Mouse (Mus musculus): ENCODE measurements around the gene Clic4.

The Clic4 gene

DNA sequence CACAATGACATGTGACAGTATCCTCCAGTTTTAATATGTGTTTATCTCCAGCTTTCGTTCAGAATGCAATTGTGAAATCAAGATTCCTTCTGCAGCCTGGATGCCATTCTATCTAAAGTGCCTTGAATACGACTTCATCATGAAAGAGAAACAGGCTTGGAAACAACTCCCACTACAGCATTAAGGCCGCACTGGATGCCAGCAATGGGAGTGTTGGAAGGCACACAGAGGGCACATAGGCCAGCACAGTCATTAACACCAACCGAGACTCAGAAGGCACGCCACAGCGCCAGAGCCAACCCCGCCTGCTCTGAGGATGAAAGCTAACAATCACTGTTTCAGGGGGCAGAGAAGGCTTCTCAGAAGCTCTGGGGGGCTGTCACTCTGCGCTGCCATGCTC lies 37.1 kb downstream of the Clic4 start:
- no peak for DNase-seq (ENCODE audit: low spot score in 2 of 2)

DNA sequence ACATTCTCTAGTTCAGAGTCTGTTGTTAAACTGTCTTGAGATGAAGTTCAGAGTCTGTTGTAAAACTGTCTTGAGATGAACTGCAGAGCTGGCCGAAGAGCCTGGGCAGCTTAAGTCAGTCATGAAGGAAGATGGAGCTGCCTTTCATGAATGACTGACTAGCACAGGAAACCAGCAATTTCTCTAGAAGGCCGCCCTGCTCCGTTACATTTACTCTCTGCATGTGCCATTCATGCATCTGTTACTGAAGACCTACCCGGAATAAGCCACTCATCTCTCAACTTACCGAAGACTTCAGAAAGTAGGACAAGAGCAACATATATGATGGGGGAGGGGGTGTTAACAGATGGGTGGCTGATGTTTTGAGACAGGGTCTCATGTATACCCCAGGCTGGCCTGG lies 40.1 kb downstream of the Clic4 start:
- DNase-seq (ENCODE audit: low spot score in 2 of 2) = no peak

DNA sequence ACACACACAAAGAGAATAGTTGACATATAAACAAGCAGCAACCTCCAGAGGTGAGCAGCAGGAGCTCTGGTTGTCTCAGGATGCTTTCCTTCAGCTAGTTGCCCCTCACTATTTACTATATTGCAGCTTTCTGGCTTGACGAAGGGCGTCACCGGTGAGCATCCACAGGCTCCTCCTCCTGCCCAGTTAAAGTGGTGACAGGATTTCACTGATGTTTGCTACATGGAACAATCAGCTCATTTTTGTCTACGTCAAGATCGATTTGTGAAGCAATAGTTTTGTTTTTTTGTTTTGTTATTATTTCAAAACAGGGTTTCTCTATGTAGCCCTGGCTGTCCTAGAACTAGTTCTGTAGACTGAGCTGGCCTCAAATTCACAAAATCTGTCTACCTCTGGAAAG lies 41.1 kb downstream of the Clic4 start:
- DNase-seq (ENCODE audit: low spot score in 2 of 2) = no peak

DNA sequence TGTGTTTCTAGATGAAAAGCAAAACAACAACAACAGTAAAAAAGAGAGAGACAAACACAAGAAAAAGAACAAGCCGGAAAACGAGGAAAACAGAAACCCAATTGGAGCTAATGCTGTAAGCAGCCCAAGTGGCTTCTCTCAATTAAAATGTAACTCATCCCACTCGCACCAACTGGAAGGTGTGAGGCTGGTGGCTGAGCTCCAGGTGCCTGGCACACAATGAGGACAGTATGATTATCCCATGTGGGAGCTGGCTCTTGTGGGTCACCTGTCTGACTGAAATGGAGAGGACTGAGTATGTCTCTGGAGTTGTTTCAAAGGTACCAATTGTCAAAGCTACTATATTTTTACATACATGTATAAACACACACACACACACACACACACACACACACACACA lies 41.5 kb downstream of the Clic4 start:
- no peak for DNase-seq (ENCODE audit: low spot score in 2 of 2)

DNA sequence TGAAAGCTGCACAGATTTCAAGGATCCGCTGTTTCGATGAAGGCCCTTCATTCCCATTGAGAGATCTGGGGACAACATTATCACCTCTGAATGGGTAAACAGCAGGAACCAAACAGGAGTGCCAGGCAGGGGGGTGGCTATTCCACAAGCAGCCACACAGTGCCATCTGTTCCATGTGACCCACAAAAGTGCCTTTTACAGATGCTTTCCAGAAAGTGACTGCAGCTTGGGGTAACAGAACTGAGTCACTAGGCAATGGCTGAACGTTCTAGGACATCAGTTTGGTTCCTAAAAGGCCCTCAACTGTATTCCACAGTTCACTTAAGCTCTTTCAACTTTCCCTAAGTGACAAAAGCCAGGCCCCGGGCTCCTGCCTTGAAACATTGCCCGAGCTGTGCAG lies 42.0 kb downstream of the Clic4 start:
- no peak for DNase-seq (ENCODE audit: low spot score in 2 of 2)

DNA sequence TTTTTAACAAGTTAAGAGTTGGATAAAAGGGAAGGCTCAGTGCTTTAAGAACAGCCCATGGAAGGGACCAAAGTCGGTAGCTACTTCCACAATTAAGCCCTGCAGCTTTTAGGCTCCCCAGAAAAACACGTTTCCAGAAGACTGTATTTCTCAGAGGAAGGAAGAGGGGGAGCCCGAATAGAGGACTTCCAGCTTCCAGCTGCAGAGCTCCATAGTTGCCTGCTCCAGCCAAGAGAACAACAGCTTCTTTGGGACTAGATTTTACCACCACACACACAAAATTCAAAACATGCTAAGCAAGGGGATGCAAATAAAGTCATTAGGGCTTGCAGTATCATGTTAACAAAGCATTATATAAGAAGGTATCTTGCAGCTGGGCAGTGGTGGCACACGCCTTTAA lies 42.7 kb downstream of the Clic4 start:
- no peak for DNase-seq (ENCODE audit: low spot score in 2 of 2)

DNA sequence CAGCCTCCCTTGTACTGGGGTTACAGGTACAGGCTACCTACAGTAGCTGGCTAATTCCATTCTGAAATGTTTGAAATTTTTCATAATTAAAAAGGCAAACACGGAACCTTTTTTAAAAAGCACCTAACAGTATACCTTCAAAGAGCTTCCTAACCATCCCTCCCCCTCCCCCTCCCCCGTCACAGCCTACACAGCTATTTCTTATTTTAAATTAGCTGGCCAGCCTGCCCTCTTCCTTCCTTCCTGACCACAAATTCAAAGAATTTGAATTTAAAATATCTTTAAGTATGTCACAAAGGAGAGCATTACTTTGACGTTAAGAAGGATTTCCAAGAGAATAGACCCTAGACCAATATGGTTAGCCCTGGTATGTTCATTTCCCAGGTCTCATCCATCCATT lies 44.5 kb downstream of the Clic4 start:
- DNase-seq (ENCODE audit: low spot score in 2 of 2) = no peak

DNA sequence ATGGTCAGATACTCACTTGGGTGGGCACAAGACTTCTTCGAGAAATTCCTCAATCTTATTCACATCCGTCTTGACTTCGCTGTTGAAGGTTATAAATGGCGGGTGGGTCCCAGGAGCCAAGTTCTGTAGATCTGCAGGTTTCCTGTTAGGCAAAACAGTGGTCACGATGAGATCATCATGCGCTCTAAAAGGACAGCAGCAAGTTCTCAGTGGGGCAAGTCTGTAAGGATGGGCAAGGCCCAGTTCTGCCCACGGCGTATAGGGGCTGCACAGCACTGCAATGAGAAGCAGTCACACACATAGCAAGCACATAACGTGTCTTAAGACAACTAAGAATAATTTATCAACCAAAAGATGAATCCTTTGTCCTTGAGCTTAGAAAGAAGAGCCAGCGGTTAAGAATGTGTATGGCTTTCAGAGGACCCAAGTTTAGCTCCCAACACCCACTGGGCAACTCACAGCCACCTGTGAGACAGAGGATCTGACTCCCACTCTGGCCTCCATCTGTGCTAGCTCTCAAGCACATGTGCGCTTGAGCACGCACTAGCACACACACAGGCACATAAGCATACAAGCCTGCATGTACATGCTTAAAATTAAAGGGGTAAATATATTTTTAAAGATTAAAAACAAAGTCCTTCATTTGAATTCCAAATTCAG lies 46.5 kb downstream of the Clic4 start:
- DNase-seq (ENCODE audit: low spot score in 2 of 2) = peak in 1 of 2 experiments; percentile 21

DNA sequence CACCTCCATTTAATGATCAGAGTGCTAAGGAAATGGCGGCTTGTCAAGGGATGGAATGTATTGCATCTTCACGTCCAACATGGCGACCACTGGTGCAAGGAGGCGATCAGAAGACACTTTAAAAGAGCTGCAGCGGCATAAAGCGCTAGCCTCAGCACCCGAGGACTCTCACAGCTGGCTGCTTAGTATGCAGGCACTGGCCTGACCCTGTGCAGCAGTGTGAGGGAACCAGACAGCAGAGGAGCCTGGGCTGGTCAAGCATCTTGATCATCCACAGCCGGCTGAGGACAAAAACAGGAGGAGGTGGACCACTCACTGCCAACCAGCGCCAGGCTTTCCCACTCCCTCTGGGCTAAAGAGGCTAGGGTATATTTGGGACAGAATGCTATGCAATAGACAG lies 48.8 kb downstream of the Clic4 start:
- DNase-seq (ENCODE audit: low spot score in 2 of 2) = no peak

DNA sequence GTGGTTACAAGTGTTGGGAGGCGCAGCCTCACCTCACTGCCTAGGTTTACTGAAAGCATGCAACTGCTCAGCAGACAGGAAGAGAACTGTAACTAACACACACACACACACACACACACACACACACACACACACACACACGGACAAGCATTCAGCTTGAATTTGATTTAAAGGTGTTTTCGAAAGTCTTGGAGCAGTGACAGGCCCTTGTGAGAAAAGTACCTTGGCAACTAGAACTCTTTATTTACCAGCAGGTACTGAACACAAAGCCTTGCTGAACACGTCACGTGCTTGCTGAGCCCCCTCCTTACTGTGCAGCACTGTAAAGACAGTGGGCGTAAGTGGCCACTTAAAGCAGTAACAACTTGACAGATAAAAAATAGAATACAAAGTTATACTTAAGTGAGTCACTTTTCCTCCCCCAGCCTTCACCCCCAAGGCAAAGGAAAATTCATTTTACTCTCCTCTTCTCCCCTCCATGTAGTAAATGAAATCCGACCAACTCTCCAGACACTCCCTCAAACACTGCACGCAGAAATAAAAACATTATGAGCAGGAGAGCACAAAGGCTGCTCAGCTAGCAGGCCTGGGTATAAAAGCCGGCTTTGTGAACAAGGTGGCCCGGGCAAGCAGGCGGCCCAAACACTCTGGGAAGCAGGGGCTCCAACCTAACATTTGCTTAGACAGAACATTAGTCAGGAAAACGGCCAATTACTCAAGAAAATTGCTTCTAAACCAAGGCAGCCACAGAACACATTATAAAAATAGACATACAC lies 50.8 kb downstream of the Clic4 start:
- DNase-seq (ENCODE audit: low spot score in 2 of 2) = no peak

DNA sequence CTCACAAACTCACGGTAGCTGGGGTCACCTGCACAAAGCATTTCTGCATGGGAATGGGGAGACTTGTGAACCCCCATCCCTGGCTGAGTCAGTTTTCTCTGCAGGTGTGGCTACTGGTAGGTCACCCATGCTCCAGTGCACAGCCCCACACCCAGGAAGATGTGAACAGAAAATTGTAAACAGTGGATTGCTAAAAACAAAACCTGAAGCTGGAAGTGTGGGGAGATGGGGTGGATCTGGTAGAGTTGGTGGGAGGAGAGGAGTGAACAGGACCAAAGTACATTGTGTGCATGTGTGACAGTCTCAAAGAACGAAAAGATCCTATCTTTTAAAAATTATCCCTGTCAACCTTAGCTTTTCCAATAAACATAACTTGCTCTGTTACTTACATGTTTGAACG lies 52.0 kb downstream of the Clic4 start:
- DNase-seq (ENCODE audit: low spot score in 2 of 2) = no peak

DNA sequence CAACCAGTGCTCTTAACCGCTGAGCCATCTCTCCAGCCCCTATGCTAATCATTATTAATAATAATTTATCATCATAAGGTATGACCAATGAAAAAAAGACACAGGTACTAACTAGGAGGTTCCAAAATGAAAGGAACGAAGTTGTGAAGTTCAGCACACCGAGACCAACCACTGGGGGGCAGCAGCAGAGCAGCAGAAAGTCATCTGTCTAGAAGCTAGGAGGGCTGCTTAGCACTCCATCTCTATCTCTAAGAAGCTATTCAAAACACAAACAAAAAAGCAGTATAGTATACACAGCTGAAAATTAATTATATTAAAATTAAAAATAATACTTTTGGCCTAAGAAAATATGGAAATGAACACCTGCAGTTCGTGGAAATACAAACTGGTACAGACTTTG lies 53.0 kb downstream of the Clic4 start:
- DNase-seq (ENCODE audit: low spot score in 2 of 2) = peak; percentile 67 to 76

DNA sequence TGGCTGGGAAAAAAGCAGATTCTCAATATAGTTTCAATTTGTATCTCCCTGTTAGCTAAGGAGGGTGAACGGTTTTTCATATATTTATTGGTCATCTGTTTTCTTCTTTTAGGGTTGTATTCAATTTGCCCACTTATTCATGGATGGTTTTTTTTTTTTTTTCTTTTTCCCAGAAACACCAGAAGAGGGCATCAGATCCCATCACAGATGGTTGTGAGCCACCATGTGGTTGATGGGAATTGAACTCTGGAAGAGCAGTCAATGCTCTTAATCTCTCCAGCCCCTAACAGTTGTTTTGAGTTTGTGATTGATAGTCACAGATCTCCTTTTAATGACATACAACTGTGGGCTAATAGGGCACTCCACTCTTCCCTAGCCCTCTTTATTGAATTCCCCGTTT lies 62.8 kb downstream of the Clic4 start:
- DNase-seq (ENCODE audit: low spot score in 2 of 2) = no peak

DNA sequence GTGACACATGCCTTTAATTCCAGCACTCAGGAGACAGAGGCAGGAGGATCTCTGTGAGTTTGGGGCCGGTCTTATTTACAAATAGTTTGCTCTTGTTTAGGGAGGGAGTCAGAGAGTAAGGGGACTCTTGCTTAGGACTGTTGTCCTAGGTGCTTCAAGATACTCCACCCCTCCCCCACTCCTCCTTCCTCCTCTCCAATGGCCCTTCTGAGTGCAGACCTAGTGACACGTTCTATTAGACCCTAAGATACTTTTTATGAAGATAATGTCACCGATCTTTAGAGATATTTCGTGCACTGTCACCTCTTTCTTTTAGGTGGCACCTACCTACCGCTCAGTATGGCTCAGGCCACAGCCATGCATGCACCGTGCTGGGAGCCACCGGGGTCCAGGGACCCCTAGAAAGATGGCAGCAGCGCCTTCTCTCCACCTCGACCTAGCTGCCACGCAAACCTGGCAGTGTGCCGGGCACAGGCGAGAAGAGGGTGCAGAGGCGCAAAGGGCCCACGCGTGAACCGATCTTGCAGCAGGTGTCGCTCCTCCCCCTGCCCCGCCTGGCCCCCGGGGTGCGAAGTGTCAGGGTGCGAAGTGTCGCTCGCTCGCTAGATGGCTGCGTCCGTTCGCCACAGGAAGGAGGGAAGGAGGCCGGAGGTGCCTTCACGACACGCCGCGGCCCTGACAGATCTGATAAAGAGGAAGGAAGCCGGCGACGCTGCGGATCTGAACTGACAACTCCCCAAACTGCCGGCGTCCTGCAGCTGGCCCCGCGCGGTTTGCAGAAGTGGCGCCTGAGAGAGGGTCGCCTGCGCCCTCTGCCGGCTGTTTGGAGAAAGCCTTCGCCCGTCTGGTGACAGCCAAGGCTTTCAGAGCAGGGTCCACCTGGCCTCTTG lies 66.7 kb downstream of the Clic4 start:
- peak; percentile 83 to 89 for DNase-seq (ENCODE audit: low spot score in 2 of 2)

DNA sequence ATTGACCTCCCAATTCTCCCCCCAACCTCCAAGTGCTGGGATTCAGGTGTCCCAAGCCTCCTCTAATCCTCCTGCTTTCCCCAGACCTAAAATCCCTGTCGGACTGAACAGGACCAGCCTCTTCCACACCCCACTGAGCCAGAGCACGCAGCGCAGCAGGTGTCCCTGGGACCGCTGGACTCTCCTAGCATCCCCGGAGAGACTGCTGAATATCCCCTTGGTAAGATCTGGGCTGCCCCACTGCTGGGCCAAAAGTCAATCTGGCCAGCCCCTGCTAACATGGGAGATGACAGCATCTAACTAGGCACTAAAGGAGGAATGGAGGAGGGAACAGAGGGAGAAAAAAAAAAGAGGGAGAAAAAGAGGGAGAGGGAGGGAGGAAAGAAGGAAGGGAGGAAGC lies 67.4 kb downstream of the Clic4 start:
- DNase-seq (ENCODE audit: low spot score in 2 of 2) = no peak

DNA sequence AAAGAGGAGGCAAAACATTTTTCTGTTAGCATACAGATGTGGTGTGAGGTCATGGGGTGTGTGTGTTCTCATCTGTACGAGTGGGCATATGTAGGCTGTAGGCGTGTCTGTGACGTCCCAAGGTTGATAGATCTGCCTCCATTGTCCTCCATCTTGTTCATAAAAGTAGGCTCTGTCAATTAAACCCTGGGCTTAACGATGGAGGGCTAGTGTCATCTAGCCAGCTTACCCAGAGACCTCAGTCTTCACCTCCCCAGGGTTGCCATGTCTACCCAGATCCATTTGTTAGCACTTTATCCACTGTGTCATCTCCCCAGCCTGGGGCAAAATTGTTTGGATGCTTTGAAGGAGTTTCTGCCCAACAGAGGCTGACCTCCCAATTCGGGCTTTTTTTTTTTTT lies 67.9 kb downstream of the Clic4 start:
- no peak for DNase-seq (ENCODE audit: low spot score in 2 of 2)

DNA sequence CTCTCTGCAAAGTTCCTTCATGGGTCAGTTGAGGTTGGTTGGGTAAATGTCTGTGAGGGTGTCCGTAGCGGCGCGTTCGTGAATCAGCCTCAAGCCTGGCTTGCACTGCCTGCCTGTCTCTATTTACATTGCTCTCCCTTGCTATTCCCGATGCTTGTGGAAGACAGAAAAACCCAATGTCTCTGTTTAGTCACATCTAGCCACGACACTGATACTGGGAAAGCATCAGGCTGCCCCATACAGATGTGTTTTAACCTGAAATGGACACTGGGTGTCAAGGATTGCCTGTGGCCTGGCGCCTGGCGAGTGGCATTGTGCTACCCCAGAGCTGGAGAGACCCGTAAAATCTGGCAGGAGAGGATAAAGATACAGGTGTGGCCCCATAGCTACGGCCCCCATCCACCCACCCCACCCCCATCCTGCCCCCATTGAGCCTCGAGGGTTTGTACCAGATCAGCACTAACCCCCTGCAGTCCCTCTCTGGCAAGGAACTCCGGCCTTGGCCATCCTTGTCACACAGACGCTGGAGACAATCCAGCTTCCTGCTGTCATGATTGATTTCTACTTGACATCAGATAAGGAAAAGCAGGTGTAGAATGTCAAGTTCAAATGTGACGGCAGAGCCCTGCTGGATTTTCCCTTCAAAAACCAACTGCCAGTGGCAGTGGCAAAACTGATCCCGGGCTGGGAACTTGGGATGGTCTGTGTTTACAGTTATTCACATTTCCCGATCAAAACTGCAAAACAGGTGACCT lies 68.6 kb downstream of the Clic4 start:
- no peak for DNase-seq (ENCODE audit: low spot score in 2 of 2)

DNA sequence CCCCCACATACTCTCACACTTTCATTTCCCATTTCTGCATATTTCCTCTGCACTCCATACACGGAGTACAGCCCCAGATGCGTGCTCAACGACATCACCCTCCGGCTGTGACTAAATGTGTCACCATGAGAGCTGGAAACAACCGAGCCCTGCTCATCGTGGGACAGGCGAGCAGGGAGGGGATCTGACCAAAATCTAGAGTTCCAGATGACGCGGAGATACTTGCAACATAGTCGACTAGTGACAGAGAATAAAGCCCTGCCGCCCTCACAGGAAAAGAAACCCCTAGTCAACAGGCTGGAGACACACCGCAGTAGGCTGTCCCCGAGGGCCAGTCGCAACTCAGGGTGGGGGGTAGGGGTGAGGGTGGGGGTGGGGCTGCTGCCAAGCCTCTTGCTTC lies 69.3 kb downstream of the Clic4 start:
- peak; percentile 25 to 43 for DNase-seq (ENCODE audit: low spot score in 2 of 2)

DNA sequence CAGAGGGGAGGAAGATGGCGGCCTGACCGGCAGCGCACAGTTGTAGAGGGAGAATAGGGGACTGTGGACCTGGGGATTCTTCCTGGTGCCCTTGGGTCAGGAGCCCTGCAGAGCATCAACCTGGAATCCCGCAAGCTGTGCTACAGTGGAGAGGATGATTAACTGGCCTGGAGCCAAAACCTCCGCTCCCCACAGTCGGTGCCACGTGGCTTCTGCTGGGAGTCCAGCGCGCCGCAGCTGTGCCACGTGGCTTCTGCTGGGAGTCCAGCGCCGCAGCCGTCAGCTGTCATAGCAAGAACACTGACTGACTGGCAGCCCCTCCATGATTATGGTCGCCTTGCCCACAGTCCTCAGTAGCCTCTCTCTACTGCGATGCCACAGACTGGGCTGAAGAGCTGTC lies 70.8 kb downstream of the Clic4 start:
- DNase-seq (ENCODE audit: low spot score in 2 of 2) = no peak

DNA sequence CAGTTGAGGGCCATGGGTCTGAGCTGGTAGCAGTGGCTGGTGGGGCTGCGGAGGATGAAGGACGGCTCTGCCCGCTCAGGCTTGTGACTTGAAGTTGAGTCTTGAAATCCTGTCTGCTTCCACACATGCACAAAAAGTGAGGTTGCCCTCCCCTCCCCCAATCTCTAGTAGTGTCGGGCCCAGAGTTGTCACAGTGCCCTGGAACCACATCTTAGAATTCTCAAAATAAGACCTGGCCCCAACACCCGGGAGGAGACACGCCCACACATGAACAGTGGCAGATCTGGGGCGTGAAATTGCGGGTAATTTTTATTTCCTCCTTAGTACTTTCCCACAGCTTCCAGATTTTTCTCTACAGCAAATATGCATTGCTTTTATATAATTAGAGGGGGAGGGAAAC lies 74.8 kb downstream of the Clic4 start:
- no peak for DNase-seq (ENCODE audit: low spot score in 2 of 2)

DNA sequence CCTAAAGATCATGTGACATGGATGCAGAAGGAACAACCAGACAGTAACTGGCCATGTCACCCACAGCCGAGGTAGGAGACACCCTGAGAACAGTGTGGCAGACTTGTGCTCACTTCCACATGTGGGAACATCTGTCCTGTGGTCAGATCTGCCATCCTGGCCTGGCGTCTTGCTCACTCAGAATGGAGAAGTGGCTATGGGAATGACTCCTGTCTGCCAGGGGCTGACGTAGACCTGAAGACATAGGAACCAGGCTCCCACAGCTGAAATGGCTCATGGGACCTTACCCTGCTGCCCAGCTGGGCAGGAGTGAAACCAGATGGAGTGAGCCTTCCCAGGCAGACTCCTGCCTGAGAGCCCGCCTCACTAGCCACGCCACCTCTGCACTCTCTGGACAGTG lies 79.8 kb downstream of the Clic4 start:
- DNase-seq (ENCODE audit: low spot score in 2 of 2) = no peak

DNA sequence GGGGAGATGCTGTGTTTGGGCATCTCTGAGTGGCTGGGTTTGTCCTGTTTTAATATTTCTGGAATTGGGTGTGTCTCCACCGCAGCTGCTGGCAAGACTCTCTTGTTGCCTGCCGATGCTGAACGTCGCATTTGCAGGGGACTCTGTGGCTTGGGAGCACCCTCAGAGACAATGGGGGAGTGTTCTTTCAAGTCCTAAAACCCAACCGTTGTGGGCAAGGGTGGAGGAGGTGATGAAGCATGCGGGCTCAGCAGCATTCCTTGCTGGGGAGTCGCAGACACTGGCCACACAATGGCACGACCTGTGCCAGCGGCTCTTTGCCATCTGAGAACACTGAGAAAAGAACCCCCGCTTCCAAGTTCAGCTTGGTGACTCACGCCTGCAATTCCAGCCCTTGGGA lies 81.0 kb downstream of the Clic4 start:
- no peak for DNase-seq (ENCODE audit: low spot score in 2 of 2)

All from spleen, postnatal 14 days (tissue).